Mouse (Mus musculus): ENCODE data around the gene Parg.

Parg gene

GRCm38 (mm10) chr14:32321732-32322685, 120.3 kb downstream of the Parg start, which contains the start of gene Ogdhl:
Gene Ogdhl, plus strand, starts transcription at chr14:32322019.
- DNase-seq: peak; percentile 79

GRCm38 (mm10) chr14:32323221-32323620, 121.5 kb downstream of the Parg start:
- no peak for DNase-seq

GRCm38 (mm10) chr14:32327366-32327765, 125.6 kb downstream of the Parg start:
- no peak for DNase-seq

GRCm38 (mm10) chr14:32332515-32333445, 131.0 kb downstream of the Parg start:
- DNase-seq: no peak

- no peak for DNase-seq
Measured at GRCm38 (mm10) chr14:32336021-32336420, 134.3 kb downstream of the Parg start.

- DNase-seq: no peak
Measured at GRCm38 (mm10) chr14:32336547-32336946, 134.8 kb downstream of the Parg start.

GRCm38 (mm10) chr14:32341823-32342222, 140.1 kb downstream of the Parg start:
- DNase-seq: no peak

- DNase-seq: no peak
Measured at GRCm38 (mm10) chr14:32344176-32344575, 142.4 kb downstream of the Parg start.

- DNase-seq: no peak
Measured at GRCm38 (mm10) chr14:32344694-32345093, 142.9 kb downstream of the Parg start.

All from lung, postnatal 10 days (tissue).